Mouse (Mus musculus) cerebellum, postnatal 10 days (tissue): ENCODE results near the gene Pabpc1l.

Experiments
- DNase-seq, 2 experiments: peaks; one replicate each; pipeline ENCODE4 v3.0.0; 2021; ENCODE audit warnings: mixed read lengths in 2 of 2

The Pabpc1l gene

GRCm38 (mm10) chr2:164025150-164025549, at the start of gene Pabpc1l:
Gene Pabpc1l, plus strand, starts transcription at chr2:164025450.
- no peak for DNase-seq

GRCm38 (mm10) chr2:163976448-163976847, 48.8 kb upstream of the Pabpc1l start:
- no peak for DNase-seq

GRCm38 (mm10) chr2:163987233-163987632, 38.0 kb upstream of the Pabpc1l start:
- no peak for DNase-seq

- no peak for DNase-seq
These were observed 32.4 kb upstream of the Pabpc1l start for GRCm38 (mm10) chr2:163992871-163993270.

- no peak for DNase-seq
These were observed 30.6 kb upstream of the Pabpc1l start, which contains the start of gene Ywhab for GRCm38 (mm10) chr2:163994654-163994976. Gene Ywhab, plus strand, starts transcription at chr2:163994960.

GRCm38 (mm10) chr2:163994977-163995862, 30.0 kb upstream of the Pabpc1l start:
- DNase-seq: peak; percentile 96 to 98

GRCm38 (mm10) chr2:163996275-163996674, 29.0 kb upstream of the Pabpc1l start:
- no peak for DNase-seq

- DNase-seq: no peak
These were observed 28.4 kb upstream of the Pabpc1l start for GRCm38 (mm10) chr2:163996899-163997298.

- no peak for DNase-seq
These were observed 26.3 kb upstream of the Pabpc1l start for GRCm38 (mm10) chr2:163998981-163999380.

- no peak for DNase-seq
These were observed 22.6 kb upstream of the Pabpc1l start for GRCm38 (mm10) chr2:164002637-164003036.

GRCm38 (mm10) chr2:164004503-164004902, 20.7 kb upstream of the Pabpc1l start:
- no peak for DNase-seq

- DNase-seq: no peak
These were observed 18.3 kb upstream of the Pabpc1l start for GRCm38 (mm10) chr2:164006932-164007331.

- no peak for DNase-seq
These were observed 17.7 kb upstream of the Pabpc1l start for GRCm38 (mm10) chr2:164007547-164007946.

GRCm38 (mm10) chr2:164007987-164008545, 17.2 kb upstream of the Pabpc1l start:
- no peak for DNase-seq

GRCm38 (mm10) chr2:164009227-164009626, 16.0 kb upstream of the Pabpc1l start:
- no peak for DNase-seq

GRCm38 (mm10) chr2:164010496-164010895, 14.8 kb upstream of the Pabpc1l start:
- no peak for DNase-seq

- no peak for DNase-seq
These were observed 14.3 kb upstream of the Pabpc1l start for GRCm38 (mm10) chr2:164010944-164011343.

GRCm38 (mm10) chr2:164015304-164015703, 9.9 kb upstream of the Pabpc1l start:
- no peak for DNase-seq

- no peak for DNase-seq
These were observed 6.3 kb upstream of the Pabpc1l start for GRCm38 (mm10) chr2:164018910-164019309.

GRCm38 (mm10) chr2:164019943-164020342, 5.3 kb upstream of the Pabpc1l start:
- DNase-seq: no peak

- DNase-seq: no peak
These were observed 3.1 kb upstream of the Pabpc1l start for GRCm38 (mm10) chr2:164022104-164022503.

- no peak for DNase-seq
These were observed 5.9 kb downstream of the Pabpc1l start for GRCm38 (mm10) chr2:164031147-164031546.

- no peak for DNase-seq
These were observed 7.7 kb downstream of the Pabpc1l start for GRCm38 (mm10) chr2:164032973-164033372.

GRCm38 (mm10) chr2:164036520-164037019, 11.3 kb downstream of the Pabpc1l start:
- DNase-seq: peak; percentile 52 to 59
